ENCODE assay signal across 8 mouse cellular contexts in the genomic region with DNA sequence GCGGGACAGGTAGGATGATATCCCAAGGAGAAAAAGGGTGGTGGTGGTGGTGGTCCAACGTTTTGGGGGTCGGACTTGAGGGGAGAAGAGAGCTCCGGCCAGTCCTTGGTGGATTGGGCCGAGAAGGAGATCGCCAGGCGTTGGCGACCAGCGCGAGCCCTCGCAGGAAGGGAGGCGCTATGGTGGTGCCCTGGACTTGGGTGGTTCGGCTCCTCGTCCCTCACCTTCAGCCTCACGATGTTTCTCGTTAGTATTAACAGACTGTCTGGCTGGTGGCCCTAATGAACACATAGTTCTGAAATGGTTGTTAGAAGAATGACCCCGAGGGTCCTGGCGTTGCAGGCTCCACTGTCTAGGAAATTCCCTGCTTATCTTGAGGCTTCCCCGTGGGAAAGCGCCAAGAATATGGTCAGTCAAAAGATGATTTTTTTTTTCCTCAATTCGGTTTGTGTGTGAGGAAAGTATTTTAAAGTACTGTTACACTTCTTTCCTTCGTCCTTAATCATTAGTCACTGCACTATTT. TPM values are rescaled to one million over a fixed set of nuclear protein-coding genes. Genes with fewer than 3 reads are reported as not detected.
DNase-seq lines count a peak whose midpoint lies in the region; ATAC-seq and TF ChIP-seq lines count a peak whose summit lies in the region.

No protein-coding gene starts in this region.

- no peaks in the 10 kb centered on the region for H3K27me3 ChIP-seq in heart, embryonic 13.5 days (replicated peaks)
- no peaks in the 10 kb centered on the region for H3K27me3 ChIP-seq in Patski
- no peaks in the 10 kb centered on the region for H3K27me3 ChIP-seq in hindbrain, embryonic 11.5 days (ENCODE audit: control insufficient read depth, insufficient read depth, low read length)
- no peaks in the 10 kb centered on the region for H3K27me3 ChIP-seq in midbrain, embryonic 11.5 days (ENCODE audit: control insufficient read depth, insufficient read depth, low read length)

- H3K27ac ChIP-seq in heart, embryonic 13.5 days (replicated peaks), result peak overlapping the region; percentile 90
- peak overlapping the region; percentile 47; the same call in 1 of the 2 replicates for H3K27ac ChIP-seq in hindbrain, embryonic 11.5 days (ENCODE audit: low read depth, low read length)
- H3K27ac ChIP-seq in midbrain, embryonic 11.5 days (ENCODE audit: low read depth, low read length), result 0 out of 2 replicates have a peak overlapping the region, but pooled peaks have one; percentile 7

- no peak for TF ChIP-seq CTCF in Patski (IDR thresholded peaks at IDR 0.05)

- H3K4me3 ChIP-seq in heart, embryonic 13.5 days, result peak overlapping the region; percentile 81
- peak overlapping the region; percentile 65 for H3K4me3 ChIP-seq in hindbrain, embryonic 11.5 days (ENCODE audit: low read depth, low read length)
- H3K4me3 ChIP-seq in midbrain, embryonic 11.5 days (ENCODE audit: low read depth, low read length), result peak overlapping the region; percentile 69

- WGBS in heart, embryonic 13.5 days, result 0% methylated on average over 22 of the region's 22 CpGs
- under 1% methylated on average over 22 of the region's 22 CpGs for WGBS in hindbrain, embryonic 11.5 days
- under 1% methylated on average over 22 of the region's 22 CpGs for WGBS in midbrain, embryonic 11.5 days

- ATAC-seq in heart, embryonic 13.5 days (ENCODE audit: extremely low read depth, insufficient number of reproducible peaks, low FRiP score, low TSS enrichment), result peak; percentile 75
- peak; percentile 79 for ATAC-seq in Patski
- peak; percentile 82 for ATAC-seq in hindbrain, embryonic 11.5 days (ENCODE audit: low FRiP score)
- ATAC-seq in midbrain, embryonic 11.5 days (ENCODE audit: low FRiP score), result peak; percentile 75

- peak overlapping the region; percentile 89 for H3K9ac ChIP-seq in heart, embryonic 13.5 days
- peak overlapping the region; percentile 81 for H3K9ac ChIP-seq in hindbrain, embryonic 11.5 days (ENCODE audit: low read depth, low read length)
- peak overlapping the region; percentile 75 for H3K9ac ChIP-seq in midbrain, embryonic 11.5 days (ENCODE audit: low read length)

- no peak for DNase-seq in heart, adult 18-20 months
- no peak for DNase-seq in Patski (ENCODE audit: low read depth, low spot score)
- no peak for DNase-seq in hindbrain, embryonic 11.5 days (ENCODE audit: low spot score)
- no peak for DNase-seq in midbrain, embryonic 11.5 days (ENCODE audit: low spot score, missing footprints)
- DNase-seq in frontal cortex, postnatal 10 days (ENCODE audit: low spot score in 2 of 2), result no peak
- DNase-seq in cerebellum, postnatal 4 days (ENCODE audit: low spot score in 2 of 2), result no peak
- DNase-seq in layer of hippocampus, adult 11-12 months (ENCODE audit: low spot score), result no peak

- in situ Hi-C loops in Patski (cut with MboI; ENCODE audit: low pct_unique_long_range_greater_than_20kb), result no loop called here

- H3K36me3 ChIP-seq in heart, embryonic 13.5 days, result peaks cover 15% of the 10 kb centered on the region
- H3K36me3 ChIP-seq in hindbrain, embryonic 11.5 days (ENCODE audit: control insufficient read depth, insufficient read depth, low read length), result no peaks in the 10 kb centered on the region
- no peaks in the 10 kb centered on the region for H3K36me3 ChIP-seq in midbrain, embryonic 11.5 days (ENCODE audit: control insufficient read depth, insufficient read depth, low read length)

- POLR2A ChIA-PET in Patski (lab: Charles Lee), result interaction anchor here (0.6 to 1.5 kb wide), 2 partner anchors 13 to 1117 kb away, joined by 3 read pairs; no protein-coding TSS in a partner anchor

- H3K9me3 ChIP-seq in heart, embryonic 13.5 days, result no peaks in the 10 kb centered on the region
- no peaks in the 10 kb centered on the region for H3K9me3 ChIP-seq in hindbrain, embryonic 11.5 days (ENCODE audit: control insufficient read depth, low read length)
- no peaks in the 10 kb centered on the region for H3K9me3 ChIP-seq in midbrain, embryonic 11.5 days (ENCODE audit: control insufficient read depth, low read length)

- peaks cover 20% of the 10 kb centered on the region for H3K4me1 ChIP-seq in heart, embryonic 13.5 days
- H3K4me1 ChIP-seq in hindbrain, embryonic 11.5 days (replicated peaks; ENCODE audit: control insufficient read depth, insufficient read depth, low read length), result 0 out of 2 replicates have a peak, but pooled peaks cover 2% of the 10 kb centered on the region
- H3K4me1 ChIP-seq in midbrain, embryonic 11.5 days (ENCODE audit: control insufficient read depth, insufficient read depth, low read length), result peaks cover 6% of the 10 kb centered on the region; the same call in 1 of the 2 replicates

- peak overlapping the region; percentile 87 for H3K4me2 ChIP-seq in heart, embryonic 13.5 days
- peak overlapping the region; percentile 67 for H3K4me2 ChIP-seq in hindbrain, embryonic 11.5 days (replicated peaks; ENCODE audit: low read depth, low read length)
- H3K4me2 ChIP-seq in midbrain, embryonic 11.5 days, result peak overlapping the region; percentile 70

- CTCF ChIA-PET in Patski (lab: Charles Lee), result interaction anchor here (1.3 kb wide), 1 partner anchor 40 kb away, joined by 4 read pairs; no protein-coding TSS in a partner anchor

RNA-seq across cellular contexts. Expression of gene Snap23, which starts 0.4 kb away (rescaled TPM):
- 46.4 and 48.0 TPM in 2 replicates for polyA plus RNA-seq in heart, embryonic 13.5 days (2015; fragmentation: Nextera tagmentation; extraction: Ambion mirVana)
- 10 to 100 TPM; 59.0 to 59.7 TPM for total RNA-seq in heart, adult 18-20 months (2021)
- 61.4 TPM for polyA plus RNA-seq in Patski (2021)
- 47.3 and 55.3 TPM in 2 replicates for polyA plus RNA-seq in hindbrain, embryonic 11.5 days (2014; fragmentation: Nextera tagmentation; extraction: Ambion mirVana)
- polyA plus RNA-seq in midbrain, embryonic 11.5 days (2014; fragmentation: Nextera tagmentation; extraction: Ambion mirVana), result 45.6 and 52.3 TPM in 2 replicates

RNA-seq across cellular contexts. Expression of gene Zfp106, which starts 4.2 kb away (rescaled TPM):
- 40.0 and 41.9 TPM in 2 replicates for polyA plus RNA-seq in heart, embryonic 13.5 days (2015; fragmentation: Nextera tagmentation; extraction: Ambion mirVana)
- 100 to 1,000 TPM; 496 TPM for total RNA-seq in heart, adult 18-20 months (2021)
- 101 TPM for polyA plus RNA-seq in Patski (2021)
- polyA plus RNA-seq in hindbrain, embryonic 11.5 days (2014; fragmentation: Nextera tagmentation; extraction: Ambion mirVana), result 59.8 and 72.6 TPM in 2 replicates
- polyA plus RNA-seq in midbrain, embryonic 11.5 days (2014; fragmentation: Nextera tagmentation; extraction: Ambion mirVana), result 56.2 and 62.4 TPM in 2 replicates

RNA-seq across cellular contexts. Expression of gene Haus2, which starts 41.3 kb away (rescaled TPM):
- 18.9 and 20.2 TPM in 2 replicates for polyA plus RNA-seq in heart, embryonic 13.5 days (2015; fragmentation: Nextera tagmentation; extraction: Ambion mirVana)
- total RNA-seq in heart, adult 18-20 months (2021), result 10 to 100 TPM in 1 of 2 experiments, 1 to 10 TPM in 1; 9.9 to 11.5 TPM
- 13.4 TPM for polyA plus RNA-seq in Patski (2021)
- 36.0 and 40.6 TPM in 2 replicates for polyA plus RNA-seq in hindbrain, embryonic 11.5 days (2014; fragmentation: Nextera tagmentation; extraction: Ambion mirVana)
- polyA plus RNA-seq in midbrain, embryonic 11.5 days (2014; fragmentation: Nextera tagmentation; extraction: Ambion mirVana), result 39.3 and 42.5 TPM in 2 replicates

RNA-seq across cellular contexts. Expression of gene Lrrc57, which starts 41.5 kb away (rescaled TPM):
- 19.5 and 21.0 TPM in 2 replicates for polyA plus RNA-seq in heart, embryonic 13.5 days (2015; fragmentation: Nextera tagmentation; extraction: Ambion mirVana)
- 10 to 100 TPM; 16.9 to 17.1 TPM for total RNA-seq in heart, adult 18-20 months (2021)
- polyA plus RNA-seq in Patski (2021), result 10.0 TPM
- polyA plus RNA-seq in hindbrain, embryonic 11.5 days (2014; fragmentation: Nextera tagmentation; extraction: Ambion mirVana), result 34.0 and 39.3 TPM in 2 replicates
- polyA plus RNA-seq in midbrain, embryonic 11.5 days (2014; fragmentation: Nextera tagmentation; extraction: Ambion mirVana), result 31.8 and 35.9 TPM in 2 replicates

Comparison
In these comparisons a context has a peak if more than half of its experiments do, and no peak if none do; other contexts are left out.
1. H3K27ac ChIP-seq: peak in every context shown above with its lines; median percentile 90 in heart, embryonic 13.5 days; 47 in hindbrain, embryonic 11.5 days; 7 in midbrain, embryonic 11.5 days.